Comparison of ENCODE assay signal across 14 mouse cellular contexts in the genomic region with DNA sequence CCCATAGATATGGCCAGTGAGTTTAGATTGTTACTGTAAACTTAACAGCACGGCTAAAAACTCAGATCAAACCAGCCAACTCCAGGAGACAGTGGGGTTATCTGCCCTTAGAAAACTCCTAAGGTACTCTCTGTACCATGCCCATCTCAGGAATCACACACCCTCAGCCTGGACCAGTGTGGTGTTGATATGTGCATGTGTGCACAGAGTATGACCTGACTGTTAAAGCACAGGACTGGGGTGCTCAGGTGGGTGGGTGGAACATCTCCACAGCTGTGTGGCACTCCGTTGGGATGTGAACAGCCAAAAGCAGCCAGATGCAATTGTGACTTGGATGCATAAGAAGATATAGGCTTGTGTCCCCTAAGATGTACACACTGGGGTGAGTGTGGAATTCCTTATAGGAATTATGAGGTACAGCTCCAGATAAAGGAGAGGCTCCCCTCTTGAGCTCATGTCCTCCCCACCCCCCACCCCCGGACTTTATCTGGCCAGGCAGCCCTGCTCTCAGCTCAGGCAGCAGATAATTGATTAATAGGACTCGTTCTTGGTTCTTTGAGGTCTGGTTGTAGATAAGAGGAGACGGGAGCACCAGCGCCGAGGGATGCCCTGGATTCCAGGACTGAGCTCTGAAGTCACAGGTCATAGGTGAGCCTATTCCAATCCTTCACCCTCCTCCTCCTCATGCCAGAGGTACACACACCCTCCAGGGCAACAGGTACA.
"Had no signal": no experiment of that assay in that cellular context is flagged by ENCODE, and none has a peak within 500 bp of the region (broad histone marks: within the 10 kb centered on the region; RNA-seq: fewer than 3 reads in every experiment).

No protein-coding gene starts in this region.

- ATAC-seq: intestine, embryonic 15.5 days had no signal

- H3K36me3 ChIP-seq: intestine, embryonic 15.5 days; limb, embryonic 15.5 days; midbrain, embryonic 12.5 days had no signal

- H3K4me2 ChIP-seq: intestine, embryonic 15.5 days; limb, embryonic 15.5 days; lung, embryonic 14.5 days; midbrain, embryonic 12.5 days had no signal

- H3K9ac ChIP-seq: intestine, embryonic 15.5 days; limb, embryonic 15.5 days; lung, embryonic 14.5 days; midbrain, embryonic 12.5 days had no signal

- H3K9me3 ChIP-seq: intestine, embryonic 15.5 days; limb, embryonic 15.5 days; megakaryocyte, embryonic 14.5 days; midbrain, embryonic 12.5 days had no signal

- H3K27me3 ChIP-seq: intestine, embryonic 15.5 days; limb, embryonic 15.5 days had no signal

- H3K27ac ChIP-seq: intestine, embryonic 15.5 days; limb, embryonic 15.5 days; macrophage; midbrain, embryonic 12.5 days; stomach, postnatal 0 days had no signal

- DNase-seq: kidney, adult 18-20 months; kidney, postnatal 10 days; layer of hippocampus, postnatal 36 days; lung, embryonic 14.5 days; lung, postnatal 10 days; right cerebral cortex, postnatal 25 days; thymus, adult 2 months; thymus, postnatal 25 days had no signal

- H3K4me3 ChIP-seq: intestine, embryonic 15.5 days; limb, embryonic 15.5 days; megakaryocyte, embryonic 14.5 days; midbrain, embryonic 12.5 days had no signal
